Mouse (Mus musculus): ENCODE measurements at regions not wholly inside any gene's neighbourhood (a gene's known extent, or its start where the extent isn't known, plus 50 kb on each side); places are given as distances from the start of the nearest gene placed in this dataset.
A peak's percentile ranks its signal among the peaks of the same experiment; 100 is the strongest.

DNA sequence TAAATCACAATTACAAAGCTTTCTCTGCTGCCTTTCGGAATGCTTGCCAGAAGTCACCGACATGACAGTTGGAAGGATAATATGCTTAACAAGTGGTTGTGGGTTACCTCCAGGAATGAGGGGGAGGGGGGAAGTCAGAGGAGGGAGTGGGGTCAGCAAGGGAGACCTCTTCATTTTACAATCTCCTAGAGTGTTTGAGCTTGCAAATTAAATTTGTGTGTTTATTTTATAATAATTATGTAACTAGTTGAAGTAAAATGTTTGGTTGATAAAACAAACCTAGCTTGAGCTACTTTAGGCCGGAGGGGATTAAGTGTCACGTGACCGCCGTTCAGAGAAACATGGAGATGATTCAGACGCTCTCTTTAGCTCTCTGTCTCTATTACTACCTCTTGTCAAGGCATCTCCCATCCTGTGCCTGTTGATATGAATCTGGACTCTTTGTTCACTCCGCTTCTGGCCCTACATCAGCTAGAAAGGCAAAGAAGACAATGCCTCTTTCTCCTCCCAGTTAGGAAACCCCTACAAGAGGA, 227.3 kb upstream of the Irx5 start:
- DNase-seq = no peak

DNA sequence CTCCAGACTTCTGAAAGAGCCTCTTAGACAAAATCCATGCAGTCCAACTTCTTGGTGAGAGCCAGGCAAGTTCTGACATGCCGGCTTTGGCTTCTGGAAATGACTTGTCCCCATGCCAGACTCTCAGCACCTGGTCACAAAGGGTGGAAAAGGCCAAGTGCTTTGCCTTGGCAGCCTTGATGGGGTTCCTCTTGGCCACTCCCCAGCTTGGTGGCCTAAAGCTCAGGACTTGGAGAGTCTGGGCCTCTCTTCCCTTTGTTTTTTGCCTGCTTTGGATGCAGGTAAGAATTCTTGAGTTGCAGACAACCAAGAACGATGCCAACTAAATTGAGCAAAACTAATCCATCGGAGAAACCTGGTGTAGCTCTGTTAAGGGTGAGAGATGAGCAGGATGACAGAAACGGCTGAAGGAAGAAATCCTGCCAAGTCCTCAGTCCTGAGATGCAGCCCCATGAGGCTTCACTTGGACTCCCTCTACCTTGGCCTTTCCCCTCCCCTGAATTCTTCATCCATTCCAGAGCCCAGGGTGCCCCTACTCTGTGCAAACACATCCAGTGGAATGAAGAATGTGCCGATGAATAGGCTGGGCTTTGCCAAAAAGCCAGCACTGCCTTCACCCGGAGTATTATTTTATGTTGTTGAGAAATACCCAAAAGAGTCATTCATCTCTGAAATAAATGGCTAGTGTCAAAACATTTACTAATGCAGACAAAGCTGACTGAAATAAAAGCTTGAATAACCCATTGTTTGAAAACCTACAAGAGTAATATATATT, 228.0 kb upstream of the Irx5 start:
- DNase-seq = peak; percentile 6

DNA sequence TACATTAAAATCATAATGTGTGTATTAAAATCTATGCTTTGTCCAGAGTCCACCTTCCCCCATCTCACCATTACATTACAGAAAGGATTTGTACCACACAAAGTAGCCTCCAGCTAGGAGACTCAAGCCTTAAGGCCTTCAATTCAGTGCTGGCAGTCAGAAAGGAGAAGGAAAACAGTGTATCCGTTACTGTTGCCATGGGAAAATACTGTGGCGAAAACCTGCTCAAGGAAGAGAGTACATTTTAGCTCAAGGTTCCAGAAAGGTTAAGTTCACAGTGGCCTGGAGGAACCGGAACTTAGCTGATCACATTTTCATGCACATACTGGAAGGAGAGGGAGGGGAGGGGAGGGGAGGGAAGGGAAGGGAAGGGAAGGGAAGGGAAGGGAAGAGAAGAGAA, 231.8 kb upstream of the Irx5 start:
- DNase-seq = no peak

DNA sequence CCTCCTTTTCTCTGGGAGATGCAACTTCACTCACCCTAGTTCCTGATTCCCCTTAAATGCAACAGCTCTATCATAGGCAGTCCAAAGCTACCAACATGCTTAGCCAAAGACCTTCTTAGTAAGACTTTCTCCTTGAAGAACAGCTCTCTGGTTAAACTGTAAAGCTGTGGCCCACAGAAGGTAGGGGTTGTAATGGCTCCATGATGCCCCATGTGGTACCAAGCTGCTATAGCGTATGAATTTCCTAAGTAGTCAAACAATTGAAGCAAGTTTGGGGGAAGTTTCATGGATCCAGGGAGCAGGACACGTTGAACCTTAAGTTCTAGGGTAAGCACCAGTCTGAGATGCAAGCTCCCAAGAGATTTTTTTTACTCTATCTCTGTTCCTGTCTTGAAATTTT, 236.1 kb upstream of the Irx5 start:
- no peak for DNase-seq

DNA sequence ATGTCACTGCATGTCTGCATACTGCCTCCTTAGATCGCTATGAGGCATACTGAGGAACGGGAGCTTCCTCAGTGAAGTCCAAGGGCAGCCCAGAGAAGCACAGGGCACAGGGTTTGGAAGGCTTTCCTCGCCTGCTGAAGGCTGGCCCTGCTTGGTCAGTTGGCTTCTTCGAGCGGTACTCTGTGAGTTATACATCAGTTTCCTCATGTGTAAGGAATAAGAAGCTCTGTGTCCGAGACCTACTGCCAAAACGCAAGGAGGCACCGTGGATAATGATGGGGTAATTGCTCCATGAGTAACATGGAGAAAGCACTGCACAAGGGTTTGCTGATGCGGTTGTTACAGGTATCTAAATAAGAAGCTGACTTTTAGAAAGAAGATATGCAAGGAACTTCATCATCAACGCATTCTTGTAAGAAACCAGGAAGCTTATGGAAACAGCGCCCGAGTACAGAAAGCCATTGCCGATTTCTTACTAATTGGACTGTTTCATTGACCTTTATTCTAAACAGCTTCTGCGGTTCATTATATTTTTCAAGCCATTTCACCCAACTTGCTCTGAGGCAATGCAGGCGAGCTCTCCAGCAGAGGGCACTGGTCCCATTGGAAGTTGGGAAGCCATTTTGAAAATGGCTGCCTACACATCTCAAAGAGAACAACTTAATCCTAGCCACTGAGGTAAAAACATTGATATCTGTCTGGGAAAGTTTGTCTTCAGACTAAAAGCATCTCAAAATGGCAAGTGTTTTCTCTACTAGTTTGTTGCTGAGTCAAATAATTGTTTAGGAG, 241.8 kb upstream of the Irx5 start:
- DNase-seq = no peak

DNA sequence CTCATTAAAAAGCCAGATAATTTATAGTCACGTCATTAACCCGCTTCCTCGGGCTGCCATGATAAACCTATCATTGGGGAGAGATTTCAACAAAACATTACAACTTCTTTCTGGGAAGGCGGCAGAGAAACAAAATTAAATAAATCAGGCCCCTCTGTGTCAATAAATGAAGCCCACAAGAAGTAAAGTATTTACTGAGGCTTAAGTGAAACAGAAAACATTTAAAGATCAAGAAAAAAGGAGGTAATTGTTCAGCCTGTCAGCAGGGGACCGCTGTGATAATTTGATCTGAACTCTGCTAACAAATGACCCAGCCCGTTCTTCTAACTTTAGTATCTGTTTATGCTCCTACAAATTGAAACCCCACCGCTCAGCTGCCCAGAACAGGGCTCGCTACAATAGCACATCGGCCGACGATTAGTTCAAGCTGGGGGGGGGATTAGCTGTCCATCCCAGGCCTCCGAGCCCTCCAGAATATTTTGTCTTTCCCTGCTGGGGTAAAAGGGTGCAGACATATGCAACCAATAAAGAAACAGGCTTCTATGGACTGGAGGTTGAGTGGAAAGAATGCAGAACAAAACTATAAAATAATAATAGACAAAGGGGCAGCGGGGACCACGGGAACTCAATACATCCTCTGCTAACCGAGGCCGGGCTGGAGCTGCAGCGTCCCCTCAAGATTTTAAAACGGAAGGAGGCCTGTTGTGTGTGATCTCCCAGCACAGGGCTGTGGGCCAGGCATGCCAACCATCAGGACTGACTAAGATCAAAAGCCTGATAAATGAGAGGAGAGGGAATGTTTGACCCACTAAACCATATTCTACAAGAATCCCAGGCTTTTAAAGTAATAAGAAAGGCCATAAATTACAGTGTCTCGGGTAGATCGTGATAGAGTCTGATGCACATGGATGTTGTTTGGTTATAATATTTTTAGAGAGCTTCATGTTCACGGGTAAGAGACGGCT, 242.8 kb upstream of the Irx5 start:
- no peak for DNase-seq

DNA sequence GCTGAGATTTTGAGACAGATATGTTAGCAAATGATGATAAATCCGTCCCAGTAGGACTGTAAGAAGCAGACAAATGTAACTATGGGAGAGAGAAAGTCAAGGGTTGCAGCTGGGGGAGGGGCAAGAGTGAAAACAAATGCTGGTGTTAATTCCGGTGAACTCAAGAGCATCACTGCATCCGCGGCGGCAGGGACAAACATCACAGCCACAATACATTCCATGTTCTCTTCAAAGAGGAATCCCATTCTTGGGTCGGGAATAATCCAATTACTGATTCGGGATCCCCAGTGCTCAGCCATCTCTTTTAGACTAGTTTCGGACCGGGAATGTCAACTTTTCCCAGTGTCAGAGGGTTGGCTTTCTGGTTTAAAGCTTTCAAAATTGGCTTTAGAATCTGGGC, 243.5 kb upstream of the Irx5 start:
- DNase-seq = no peak

DNA sequence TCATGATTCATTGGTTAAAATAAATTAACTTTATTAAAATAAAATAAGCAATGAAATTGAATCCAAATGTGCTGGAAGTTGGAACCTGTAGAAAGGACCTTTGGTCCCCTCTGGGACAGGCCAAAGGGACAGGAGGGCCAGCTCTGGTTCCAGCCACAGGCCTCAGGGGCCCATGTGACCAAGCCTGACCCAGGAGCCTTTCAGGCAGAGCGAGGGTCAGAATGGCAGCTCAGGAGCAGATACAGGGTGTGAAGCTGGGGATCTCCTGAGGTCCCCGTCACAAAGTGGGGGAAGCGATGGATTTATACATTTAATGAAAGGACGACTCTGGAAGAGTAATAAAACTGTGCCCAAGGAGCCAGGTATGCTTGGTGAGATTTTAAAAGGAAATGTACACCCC, 244.0 kb upstream of the Irx5 start:
- DNase-seq = no peak

DNA sequence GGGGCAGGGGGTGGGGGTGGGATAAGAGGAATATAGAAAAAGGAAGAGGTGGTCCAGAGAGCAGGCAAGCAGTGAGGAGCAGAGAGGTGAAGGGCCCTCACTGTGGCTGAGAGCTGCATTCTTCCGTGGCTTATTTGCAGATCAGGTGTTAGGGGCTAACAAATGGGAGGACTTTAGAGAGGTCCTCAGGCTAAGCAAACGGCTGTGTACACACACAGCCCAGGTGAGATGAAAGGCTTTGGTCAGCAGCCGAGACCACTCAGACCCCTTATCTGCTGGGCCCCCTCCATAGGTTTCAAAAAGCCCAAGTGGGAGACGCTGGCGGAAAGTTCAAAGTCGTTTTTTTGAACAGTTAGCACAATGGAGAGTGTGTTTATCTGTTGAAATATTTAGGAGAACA, 252.9 kb upstream of the Irx5 start:
- no peak for DNase-seq

DNA sequence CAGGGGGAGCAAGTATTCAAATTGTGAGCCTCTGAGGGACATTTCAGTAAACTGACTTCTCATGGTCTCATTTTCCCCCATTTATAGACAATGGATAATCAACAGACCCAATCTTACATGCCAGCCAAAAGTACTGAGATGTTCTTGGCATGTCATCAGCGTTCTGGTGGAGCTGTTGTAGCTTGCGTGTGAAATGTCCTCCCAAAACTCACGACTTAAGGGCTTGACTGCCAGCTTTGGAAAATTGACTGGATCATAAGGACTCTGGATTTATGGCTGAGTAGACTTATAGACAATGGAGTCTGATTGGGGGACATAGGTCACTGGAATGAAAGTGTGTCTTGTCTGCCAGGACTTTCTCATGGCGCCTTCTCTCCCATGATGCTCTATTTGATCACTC, 254.9 kb upstream of the Irx5 start:
- no peak for DNase-seq

DNA sequence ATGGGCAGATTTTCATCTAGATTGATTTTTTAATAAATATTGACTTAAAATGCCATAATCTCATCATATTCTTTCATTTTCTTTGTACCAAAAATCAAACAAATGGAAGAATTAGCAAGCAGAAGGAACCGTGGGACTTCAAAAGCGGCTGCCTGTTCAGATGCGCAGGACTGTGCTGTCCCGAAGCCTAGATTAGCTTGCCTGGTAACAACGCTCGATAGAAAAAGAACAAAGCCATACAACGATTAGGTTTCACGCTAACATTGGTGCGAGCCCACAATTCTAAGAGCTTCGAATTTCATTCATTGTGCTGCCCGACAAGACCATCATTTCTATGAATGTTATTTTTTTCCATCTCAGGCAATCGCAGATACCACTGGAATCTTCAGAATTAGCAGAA, 262.1 kb upstream of the Irx5 start:
- no peak for DNase-seq

DNA sequence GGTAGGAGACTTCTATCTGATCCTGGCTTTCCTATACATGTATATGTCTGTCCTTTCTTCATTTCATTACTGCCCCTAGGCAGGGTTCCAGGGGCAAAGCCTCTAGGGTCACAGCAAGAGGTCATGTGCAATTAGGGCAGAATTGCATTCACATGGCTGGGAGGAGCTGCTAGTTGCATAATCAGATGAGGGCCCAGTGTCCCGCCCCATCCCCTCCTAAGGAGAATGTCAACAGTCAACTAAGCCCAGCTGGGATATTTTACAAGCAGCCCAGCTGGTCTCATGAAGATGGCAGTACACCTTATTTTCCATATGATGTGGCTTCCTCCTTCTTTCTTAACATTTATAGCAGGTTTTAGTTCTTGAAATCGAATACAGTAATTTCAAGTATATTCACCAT, 273.3 kb upstream of the Irx5 start:
- DNase-seq = no peak

DNA sequence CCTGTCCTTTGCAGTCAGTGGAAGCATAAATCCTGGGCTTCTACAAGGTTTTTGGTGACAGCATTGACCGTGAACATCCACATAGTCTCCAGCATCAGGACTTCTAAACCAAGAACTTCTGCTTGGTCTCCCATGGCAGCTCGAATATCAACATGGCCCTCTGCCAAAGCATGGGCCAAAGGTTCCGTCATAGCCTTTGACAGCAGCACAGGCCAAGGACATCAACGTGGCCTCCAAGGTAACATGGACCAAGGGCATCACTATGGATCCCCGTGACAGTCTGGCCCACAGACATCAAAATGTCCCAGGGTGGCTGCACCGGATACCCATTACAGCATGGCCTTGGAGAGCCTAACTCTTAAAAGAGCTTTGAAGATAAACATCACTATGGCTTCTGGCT, 275.5 kb upstream of the Irx5 start:
- DNase-seq = peak; percentile 34

DNA sequence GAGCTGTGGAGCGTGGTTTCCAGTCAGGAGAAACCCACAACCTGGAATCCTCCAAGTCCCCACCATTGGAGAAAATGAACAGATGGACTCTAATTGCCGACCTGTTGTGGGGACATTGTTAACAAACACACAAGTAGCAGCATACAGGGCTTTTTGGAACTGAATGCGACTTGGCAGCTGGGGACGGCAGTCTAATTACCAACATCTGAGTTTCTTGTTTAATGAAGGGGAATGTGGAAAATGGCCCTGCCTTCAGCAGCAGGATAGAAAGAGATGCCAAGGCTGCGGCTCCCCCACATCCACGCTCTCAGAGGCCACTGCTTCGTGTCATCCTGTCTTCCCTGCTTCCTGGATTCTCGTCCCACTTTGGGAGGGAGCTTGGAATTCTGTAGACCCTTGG, 276.6 kb upstream of the Irx5 start:
- no peak for DNase-seq

DNA sequence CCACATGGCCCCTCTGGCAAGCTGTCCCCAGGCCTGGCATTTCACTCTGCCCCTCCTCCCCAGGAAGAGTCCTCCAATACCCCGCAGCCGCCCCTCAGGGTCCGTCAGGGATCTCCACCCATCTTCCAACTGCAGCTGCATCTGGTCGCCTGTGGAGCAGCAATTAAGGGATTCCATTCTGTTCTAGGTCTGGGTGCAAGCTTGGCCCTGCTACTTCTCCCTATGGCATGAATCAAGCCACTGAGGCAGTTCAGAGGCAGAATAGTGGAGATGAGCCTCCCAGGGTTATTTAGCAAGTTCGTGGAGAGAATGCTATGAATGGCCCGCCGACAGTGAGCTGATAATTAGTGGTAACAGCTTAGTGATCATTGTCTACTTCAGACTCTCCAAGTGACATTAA, 275.7 kb upstream of the Irx3 start:
- no peak for DNase-seq

DNA sequence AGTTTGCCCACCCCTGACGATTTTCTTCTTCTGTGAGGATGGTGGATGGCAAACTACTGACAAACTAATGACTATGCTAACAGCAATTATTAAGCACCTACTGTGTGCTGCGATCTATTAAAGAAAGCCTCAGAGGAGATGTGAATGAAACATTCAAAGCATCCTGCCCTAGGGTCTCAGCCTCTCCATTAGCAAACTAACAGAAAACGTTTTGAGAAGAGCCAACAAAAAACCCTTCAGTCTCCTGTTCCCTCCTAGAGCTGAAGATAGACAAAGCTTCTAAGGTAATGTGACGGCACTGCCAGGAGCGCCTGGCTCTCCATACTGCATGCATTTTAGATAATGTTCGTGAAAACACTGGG, 270.4 kb upstream of the Irx3 start:
- DNase-seq = no peak

DNA sequence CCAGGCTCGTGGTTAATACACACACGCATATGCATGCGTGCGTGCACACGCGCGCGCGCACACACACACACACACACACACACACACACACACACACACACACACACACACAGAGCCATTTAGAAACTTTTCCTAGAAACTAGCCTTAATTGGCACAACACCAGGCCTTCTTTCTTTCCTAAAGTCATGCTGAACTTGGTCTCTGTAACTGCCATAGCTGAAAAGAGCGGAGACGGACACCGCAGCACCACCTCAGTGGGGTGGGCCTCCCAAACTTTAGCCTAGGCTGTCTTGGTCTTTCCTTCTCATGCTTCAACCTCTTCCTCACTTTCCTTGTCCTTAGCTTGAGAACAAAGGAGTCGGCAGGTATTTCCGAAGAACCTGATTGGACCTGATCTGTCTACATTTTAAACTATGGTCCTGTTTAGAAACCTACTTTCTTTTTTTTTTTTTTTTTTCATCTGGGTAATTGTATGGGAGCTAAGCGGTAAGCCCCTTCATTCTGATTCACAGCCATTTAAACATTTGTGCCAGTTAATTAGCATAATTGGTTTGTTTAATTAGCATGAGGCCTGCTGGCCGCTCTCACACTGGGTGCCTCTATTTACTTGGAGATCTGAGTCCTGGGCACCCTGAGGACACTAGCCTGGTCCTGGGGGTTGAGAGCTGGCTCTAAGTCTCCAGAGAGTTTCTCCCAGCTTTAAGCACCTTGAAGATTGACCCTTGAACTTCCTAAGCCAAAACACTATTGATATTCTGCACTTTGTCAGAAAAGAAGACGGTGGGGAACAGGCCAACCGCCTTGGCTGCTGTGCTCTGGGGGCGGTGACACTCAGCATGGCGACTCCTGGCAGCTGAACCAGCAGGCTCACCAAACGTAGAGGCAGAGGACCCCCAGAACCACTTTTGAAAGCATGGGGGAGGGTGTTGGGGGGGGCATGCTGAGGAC, 269.7 kb upstream of the Irx3 start:
- DNase-seq = no peak

DNA sequence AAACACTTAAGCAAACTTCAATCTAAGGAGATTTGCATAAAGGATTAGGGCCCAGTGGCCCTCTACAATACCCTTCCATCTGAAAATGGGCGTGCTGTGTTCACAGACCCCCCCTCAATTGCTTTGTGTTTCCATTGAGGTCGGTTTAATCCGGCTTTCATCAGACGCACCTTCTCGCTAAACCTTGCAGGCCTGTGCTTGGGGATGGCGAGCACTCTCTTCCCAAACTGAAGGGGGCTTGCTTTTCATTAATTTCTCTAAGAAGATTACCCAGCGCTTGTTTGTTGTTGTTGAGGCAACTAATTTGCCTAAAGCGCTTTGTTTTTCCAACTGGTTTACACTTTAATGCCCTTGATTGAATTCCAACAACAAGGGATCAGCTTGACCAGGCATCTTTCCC, 268.8 kb upstream of the Irx3 start:
- no peak for DNase-seq

DNA sequence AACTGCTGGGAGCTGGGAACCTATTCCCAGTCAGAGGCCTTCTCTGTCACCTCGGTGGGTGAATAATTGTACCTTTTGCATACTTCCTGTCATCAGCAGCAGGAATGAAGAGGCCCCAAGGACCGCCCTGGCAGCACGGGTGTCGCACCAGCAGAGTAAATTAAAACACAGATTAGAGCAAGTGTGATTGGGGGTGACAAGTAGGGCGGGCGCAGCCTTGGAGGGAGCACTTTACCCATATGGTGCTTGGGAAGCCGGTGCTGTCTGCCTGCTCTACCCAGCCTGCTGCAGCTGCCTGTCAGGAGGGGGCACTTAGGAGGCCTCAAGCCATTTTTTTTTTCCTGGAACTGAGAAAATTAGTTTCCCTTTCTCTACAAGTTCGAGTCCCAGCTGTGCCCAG, 264.6 kb upstream of the Irx3 start:
- DNase-seq = no peak

DNA sequence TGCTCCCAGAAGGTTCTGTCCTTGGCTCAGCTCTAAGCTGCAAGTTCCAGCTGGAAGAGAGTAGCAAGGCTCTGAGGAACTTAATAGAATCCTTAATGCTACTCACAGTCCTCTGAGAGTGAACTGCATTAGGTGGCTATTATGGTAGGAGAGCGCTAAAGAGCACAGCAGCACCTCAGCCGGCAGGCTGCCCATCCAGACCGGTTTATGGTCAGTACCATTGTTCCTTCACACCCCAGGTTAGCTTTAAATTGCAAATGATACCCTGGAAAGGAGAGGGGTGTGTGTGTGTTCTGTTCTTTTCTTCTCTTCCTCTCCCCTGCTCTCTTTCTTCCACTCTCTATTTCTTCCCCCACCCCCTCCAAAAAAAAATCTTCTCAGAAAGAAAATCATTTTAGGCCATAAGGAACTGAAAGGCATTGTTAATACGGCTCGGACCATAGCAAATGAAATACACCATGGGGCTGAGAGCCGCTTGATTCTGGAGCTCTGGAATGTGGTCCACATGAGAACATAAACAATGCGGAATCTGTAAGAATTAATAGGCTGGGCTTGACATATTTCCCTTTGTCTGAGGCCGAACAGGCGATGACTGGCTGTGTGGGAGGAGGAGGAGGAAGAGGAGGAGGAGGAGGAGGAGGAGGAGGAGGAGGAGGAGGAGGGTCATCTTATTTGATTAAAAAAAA, 263.8 kb upstream of the Irx3 start:
- no peak for DNase-seq

DNA sequence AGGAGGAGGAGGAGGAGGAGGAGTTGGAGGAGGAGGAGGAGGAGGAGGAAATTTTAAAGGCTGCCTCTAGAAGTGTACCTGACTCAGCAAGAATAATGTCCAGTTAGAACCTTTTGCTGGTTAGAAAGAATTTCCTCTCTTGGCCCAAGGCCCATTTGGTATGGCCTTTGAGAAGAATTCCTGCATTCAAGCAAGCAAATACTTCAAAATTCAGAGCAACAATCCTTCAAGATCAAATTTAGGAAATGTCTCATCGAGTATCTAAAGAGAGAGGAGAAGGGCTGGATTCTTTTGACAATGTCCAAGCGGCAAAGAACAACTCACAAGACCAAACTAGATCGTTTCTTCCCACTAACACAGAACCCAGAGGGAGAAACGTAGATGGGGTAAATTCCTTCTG, 263.1 kb upstream of the Irx3 start:
- DNase-seq = no peak

Measured in adrenal gland, adult 2 months (tissue).